Mouse (Mus musculus) neural tube, embryonic 14.5 days (tissue): ENCODE data around the gene Glis3. TPM values are rescaled to one million over a fixed set of nuclear protein-coding genes. Genes with fewer than 3 reads are reported as not detected.

Experiments used
- ATAC-seq: fragments of 200-750 bp; cut with Nextera tagmentation; 2 replicates; pipeline ENCODE4 v1.8.0; 2017; ENCODE audit warnings: low read depth, mild to moderate bottlenecking, moderate TSS enrichment, moderate library complexity
- H3K27ac ChIP-seq: fragments of 300-500 bp; sonication (generic); 2 replicates; pipeline ENCODE4 v1.5.1; 2014; ENCODE audit warnings: low read depth, mild to moderate bottlenecking, control low read depth, low read length, moderate library complexity, mixed read lengths
- H3K27me3 ChIP-seq: fragments of 300-500 bp; sonication (generic); 2 replicates; pipeline ENCODE4 v1.6.1; 2014; ENCODE audit warnings: low read length; ENCODE audit not compliant: control insufficient read depth, insufficient read depth
- H3K36me3 ChIP-seq: fragments of 300-500 bp; sonication (generic); 2 replicates; pipeline ENCODE4 v1.6.1; 2014; ENCODE audit warnings: low read length, mixed read lengths; ENCODE audit not compliant: control insufficient read depth, insufficient read depth
- H3K4me1 ChIP-seq: fragments of 300-500 bp; sonication (generic); 2 replicates; pipeline ENCODE4 v1.6.1; 2014; ENCODE audit warnings: low read length; ENCODE audit not compliant: control insufficient read depth, insufficient read depth
- H3K4me2 ChIP-seq: fragments of 300-500 bp; sonication (generic); 2 replicates; pipeline ENCODE4 v1.6.1; 2014; ENCODE audit warnings: mild to moderate bottlenecking, low read depth, low read length, control low read depth
- H3K4me3 ChIP-seq: fragments of 300-500 bp; sonication (generic); 2 replicates; pipeline ENCODE4 v1.5.1; 2014; ENCODE audit warnings: low read depth, low read length, control low read depth, mixed read lengths
- H3K9ac ChIP-seq: fragments of 300-500 bp; sonication (generic); replicated peaks from 2 replicates; pipeline ENCODE4 v1.6.1; 2014; ENCODE audit warnings: low read depth, mild to moderate bottlenecking, control low read depth, low read length, mixed read lengths
- H3K9me3 ChIP-seq: fragments of 300-500 bp; sonication (generic); 2 replicates; pipeline ENCODE4 v1.6.1; 2016; ENCODE audit warnings: low read length; ENCODE audit not compliant: control insufficient read depth
- whole genome bisulfite sequencing: fragments of 180-500 bp; shearing (Covaris S2); extraction: QIAGEN DNeasy Blood & Tissue Kit; methylation state at CpG from one replicate; pipeline ENCODE4 v1.1.7; 2014; 5-methylcytosine and 5-hydroxymethylcytosine counted together
- polyA plus RNA-seq: library from polyadenylated mRNA; unstranded; fragments of >200 nt; fragmentation: Nextera tagmentation; extraction: Ambion mirVana; gene quantifications from 2 replicates; pipeline ENCODE4 v1.2.1, GENCODE M21; 2014

Glis3 gene
- polyA plus RNA-seq, 1 experiment from 2014 or later = 2.7 TPM

DNA sequence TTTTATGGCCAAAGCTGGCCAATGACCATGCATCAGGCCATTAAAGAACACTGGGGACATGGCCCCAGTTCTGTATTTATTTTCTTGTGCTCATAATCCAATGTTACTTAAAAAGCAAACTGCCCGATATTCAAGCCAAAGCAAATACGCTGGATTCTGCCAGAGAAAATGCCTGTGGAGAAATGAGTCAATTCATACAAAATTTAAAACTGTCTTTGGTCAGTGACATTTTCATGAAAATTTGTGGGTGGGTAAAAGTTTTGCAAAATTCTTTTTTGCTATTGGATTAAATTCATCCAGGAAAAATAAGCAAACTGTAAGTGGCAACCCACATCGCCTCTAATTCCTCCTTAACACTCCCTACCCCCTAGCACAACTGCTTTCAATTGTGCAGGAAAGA, 154.5 kb downstream of the Glis3 start:
- no peak for ATAC-seq
- Histone ChIP-seq H3K27me3 (no peaks in the 10 kb centered on the region), H3K27ac (no peak overlapping the region), H3K4me2 (no peak overlapping the region), H3K4me1 (no peaks in the 10 kb centered on the region), H3K4me3 (no peak overlapping the region), H3K9me3 (no peaks in the 10 kb centered on the region), H3K36me3 (no peaks in the 10 kb centered on the region), H3K9ac (no peak overlapping the region)
- 87% methylated on average over 3 of the region's 3 CpGs for WGBS

DNA sequence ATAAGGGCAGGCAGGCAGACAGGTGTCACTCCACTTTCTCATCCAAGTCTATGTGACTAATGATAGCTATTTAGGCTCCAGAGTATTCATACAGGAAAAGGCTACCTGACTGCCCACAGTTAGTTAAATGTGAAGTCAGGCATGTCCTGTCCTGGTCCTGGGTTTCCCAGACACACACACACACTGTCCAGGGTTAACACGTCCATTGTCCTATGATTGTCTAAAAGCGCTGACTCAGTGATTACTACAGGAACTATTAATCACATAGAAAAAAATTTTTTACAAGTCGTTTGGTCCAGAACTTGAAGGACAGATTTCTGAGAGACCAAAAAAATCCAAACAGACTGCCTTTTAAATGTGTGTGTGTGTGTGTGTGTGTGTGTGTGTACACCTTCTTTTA, 157.6 kb downstream of the Glis3 start:
- no peak overlapping the region for H3K4me3 ChIP-seq
- H3K27me3 ChIP-seq = no peaks in the 10 kb centered on the region
- H3K4me1 ChIP-seq = no peaks in the 10 kb centered on the region
- H3K36me3 ChIP-seq = no peaks in the 10 kb centered on the region
- WGBS = 86% methylated on average over 3 of the region's 3 CpGs
- no peaks in the 10 kb centered on the region for H3K9me3 ChIP-seq
- H3K4me2 ChIP-seq = no peak overlapping the region
- H3K27ac ChIP-seq = no peak overlapping the region
- ATAC-seq = no peak
- H3K9ac ChIP-seq = no peak overlapping the region

DNA sequence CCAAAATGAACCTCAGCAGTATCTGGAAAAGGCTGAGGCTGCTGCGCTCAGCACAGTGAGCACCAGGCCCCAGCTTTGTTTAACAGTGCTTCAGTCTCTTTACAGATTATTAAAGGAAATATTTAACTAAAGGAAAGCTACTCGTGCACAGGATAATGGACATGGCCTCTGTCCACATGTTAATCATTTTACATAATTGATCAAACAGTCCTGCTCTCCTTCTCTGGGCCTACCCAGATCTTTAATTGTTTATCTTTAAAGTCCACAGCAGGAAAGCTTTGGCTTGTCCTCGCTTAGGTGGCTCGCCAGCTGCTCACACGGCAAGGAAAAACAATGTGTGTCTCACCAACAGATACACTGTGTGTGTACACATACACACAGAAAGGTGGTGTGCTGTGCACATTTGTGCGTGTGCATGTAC, 159.1 kb downstream of the Glis3 start:
- WGBS = 79% methylated on average over 6 of the region's 6 CpGs
- no peak overlapping the region for H3K4me3 ChIP-seq
- H3K4me2 ChIP-seq = no peak overlapping the region
- H3K36me3 ChIP-seq = no peaks in the 10 kb centered on the region
- no peaks in the 10 kb centered on the region for H3K9me3 ChIP-seq
- H3K27ac ChIP-seq = no peak overlapping the region
- no peaks in the 10 kb centered on the region for H3K4me1 ChIP-seq
- ATAC-seq = no peak
- no peaks in the 10 kb centered on the region for H3K27me3 ChIP-seq
- no peak overlapping the region for H3K9ac ChIP-seq

DNA sequence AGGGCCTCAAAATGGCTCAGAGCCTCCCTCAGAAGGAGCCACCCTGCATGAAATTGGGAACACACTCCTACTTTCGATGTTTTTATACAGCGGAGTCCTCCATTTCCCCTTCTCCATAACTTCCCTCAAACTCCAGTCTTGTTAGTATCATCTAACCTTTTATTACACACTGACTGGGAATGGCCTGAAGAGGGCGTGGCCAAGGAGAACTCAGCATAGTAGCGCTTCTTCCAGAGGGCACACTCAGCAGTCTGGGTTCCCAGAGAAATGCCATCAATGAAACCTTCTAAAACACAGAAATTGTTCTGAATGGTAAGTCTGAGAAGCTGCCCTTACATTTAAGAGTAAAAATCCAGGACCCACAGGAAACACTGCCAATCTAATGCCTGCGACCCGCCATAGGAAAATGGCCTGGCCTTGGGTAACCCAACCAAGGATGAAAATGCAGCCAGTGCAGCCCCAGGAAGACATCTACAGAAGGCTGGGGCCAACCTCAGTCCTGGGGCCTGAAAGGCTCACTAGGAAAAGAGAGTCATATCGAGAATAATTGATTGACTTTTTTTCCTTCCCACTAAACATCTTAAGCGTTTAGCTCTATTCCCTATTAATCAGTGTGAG, 159.6 kb downstream of the Glis3 start:
- H3K27ac ChIP-seq = no peak overlapping the region
- no peaks in the 10 kb centered on the region for H3K27me3 ChIP-seq
- no peak overlapping the region for H3K9ac ChIP-seq
- no peaks in the 10 kb centered on the region for H3K36me3 ChIP-seq
- H3K4me2 ChIP-seq = no peak overlapping the region
- no peak overlapping the region for H3K4me3 ChIP-seq
- 91% methylated on average over 8 of the region's 8 CpGs for WGBS
- no peaks in the 10 kb centered on the region for H3K4me1 ChIP-seq
- no peaks in the 10 kb centered on the region for H3K9me3 ChIP-seq
- ATAC-seq = no peak

DNA sequence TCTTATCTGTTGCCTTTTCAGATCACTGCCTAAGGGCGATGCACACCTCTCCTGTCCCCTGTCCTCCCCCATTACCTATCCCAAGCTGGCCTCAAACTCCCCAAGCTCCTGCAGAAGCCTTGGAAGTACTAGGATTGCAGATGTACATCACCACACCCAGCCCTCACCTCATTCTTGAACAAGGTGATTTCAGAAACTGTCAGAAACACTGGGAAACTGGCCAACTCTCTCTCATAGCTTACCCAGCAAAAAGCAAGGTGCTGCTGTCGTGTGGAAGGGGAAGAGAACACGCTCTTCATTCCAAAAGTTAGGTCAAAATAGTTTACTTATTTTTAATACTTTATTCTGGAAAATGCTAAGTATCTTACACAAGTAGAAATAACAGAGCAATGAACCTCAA, 160.6 kb downstream of the Glis3 start:
- no peak overlapping the region for H3K4me3 ChIP-seq
- ATAC-seq = no peak

DNA sequence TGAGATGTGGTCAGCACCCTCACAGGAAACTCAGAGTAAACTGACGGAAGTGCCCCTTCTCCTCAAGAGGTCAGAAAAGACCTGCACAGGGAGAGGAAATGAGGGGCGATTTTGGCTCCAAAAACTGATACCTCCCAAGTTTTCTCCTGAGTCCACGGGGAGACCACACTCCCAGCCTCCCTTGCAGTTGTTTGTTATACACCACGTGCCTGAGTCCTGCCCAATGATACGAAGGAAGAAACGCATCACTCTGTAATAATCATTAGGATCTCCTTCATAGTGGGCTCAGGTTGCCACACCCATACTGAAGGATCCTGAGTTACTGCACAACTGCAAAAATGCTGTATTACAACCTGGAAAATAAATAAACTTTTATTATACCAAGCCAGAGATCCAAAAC, 161.0 kb downstream of the Glis3 start:
- 86% methylated on average over 6 of the region's 6 CpGs for WGBS
- Histone ChIP-seq H3K4me2 (no peak overlapping the region), H3K27me3 (no peaks in the 10 kb centered on the region), H3K27ac (no peak overlapping the region), H3K4me3 (no peak overlapping the region), H3K9ac (no peak overlapping the region), H3K4me1 (no peaks in the 10 kb centered on the region), H3K36me3 (no peaks in the 10 kb centered on the region), H3K9me3 (no peaks in the 10 kb centered on the region)
- ATAC-seq = no peak

More for the DNA sequence above, 160.6 kb downstream of the Glis3 start:
- 94% methylated on average over 3 of the region's 3 CpGs for WGBS
- H3K4me1 ChIP-seq = no peaks in the 10 kb centered on the region
- no peaks in the 10 kb centered on the region for H3K9me3 ChIP-seq
- no peaks in the 10 kb centered on the region for H3K36me3 ChIP-seq
- H3K27me3 ChIP-seq = no peaks in the 10 kb centered on the region
- H3K27ac ChIP-seq = no peak overlapping the region
- no peak overlapping the region for H3K9ac ChIP-seq
- H3K4me2 ChIP-seq = no peak overlapping the region

DNA sequence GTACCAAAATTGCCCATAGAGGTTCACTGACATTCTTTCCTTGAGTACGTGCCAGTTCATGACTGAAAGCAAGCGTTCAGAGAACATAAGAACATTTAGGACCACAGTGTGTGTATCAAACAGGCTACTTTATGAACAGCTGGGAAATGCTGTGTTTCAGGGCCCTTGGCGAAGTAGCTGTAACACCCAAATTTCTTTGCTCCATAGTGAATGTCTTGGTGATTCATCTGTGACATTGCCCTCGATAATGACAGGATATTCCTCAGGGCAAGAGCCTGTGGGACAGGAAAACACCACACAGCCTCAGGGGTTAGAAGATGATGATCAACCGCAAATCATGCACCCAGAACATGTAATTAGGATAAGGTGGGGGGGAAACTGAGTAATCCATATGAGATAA, 161.6 kb downstream of the Glis3 start:
- 80% methylated on average over 5 of the region's 5 CpGs for WGBS
- ATAC-seq = no peak
- H3K9me3 ChIP-seq = no peaks in the 10 kb centered on the region

DNA sequence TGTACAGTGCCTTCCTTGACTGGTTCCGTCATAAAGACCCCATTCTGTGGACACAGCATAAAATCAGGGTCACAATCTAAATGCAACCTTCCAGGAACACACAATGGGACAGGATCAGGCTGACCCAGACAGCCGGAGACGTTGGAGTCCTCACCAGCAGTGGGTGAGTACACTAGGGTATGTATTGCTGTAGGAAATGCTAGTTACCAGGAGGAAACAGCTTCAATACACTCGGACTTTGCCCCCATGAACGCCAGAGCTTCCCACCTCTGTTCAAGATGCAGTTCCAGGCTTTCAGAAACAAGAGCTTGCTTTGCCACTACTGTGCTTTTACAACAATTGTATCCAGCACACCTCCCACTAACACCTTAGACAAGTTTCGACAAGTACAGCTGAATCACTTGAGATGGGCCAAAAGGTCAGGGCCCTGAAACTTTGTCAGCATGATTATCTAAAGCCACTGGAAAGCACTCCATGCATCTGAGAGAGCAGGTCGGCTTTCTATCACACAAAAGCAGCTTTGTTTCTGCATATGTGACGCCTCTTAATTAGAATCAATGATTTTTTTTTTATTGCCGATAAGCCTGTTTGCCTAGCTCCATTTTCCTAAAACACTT, 162.3 kb downstream of the Glis3 start:
- no peak for ATAC-seq
- H3K9ac ChIP-seq = no peak overlapping the region
- H3K4me1 ChIP-seq = no peaks in the 10 kb centered on the region
- H3K27me3 ChIP-seq = no peaks in the 10 kb centered on the region
- 49% methylated on average over 9 of the region's 9 CpGs for WGBS
- H3K36me3 ChIP-seq = no peaks in the 10 kb centered on the region
- H3K4me3 ChIP-seq = no peak overlapping the region
- H3K27ac ChIP-seq = no peak overlapping the region
- no peaks in the 10 kb centered on the region for H3K9me3 ChIP-seq
- H3K4me2 ChIP-seq = no peak overlapping the region

More for the DNA sequence above, 161.6 kb downstream of the Glis3 start:
- no peaks in the 10 kb centered on the region for H3K4me1 ChIP-seq
- no peak overlapping the region for H3K4me2 ChIP-seq
- no peak overlapping the region for H3K9ac ChIP-seq
- no peaks in the 10 kb centered on the region for H3K36me3 ChIP-seq
- no peak overlapping the region for H3K27ac ChIP-seq
- no peaks in the 10 kb centered on the region for H3K27me3 ChIP-seq
- no peak overlapping the region for H3K4me3 ChIP-seq

DNA sequence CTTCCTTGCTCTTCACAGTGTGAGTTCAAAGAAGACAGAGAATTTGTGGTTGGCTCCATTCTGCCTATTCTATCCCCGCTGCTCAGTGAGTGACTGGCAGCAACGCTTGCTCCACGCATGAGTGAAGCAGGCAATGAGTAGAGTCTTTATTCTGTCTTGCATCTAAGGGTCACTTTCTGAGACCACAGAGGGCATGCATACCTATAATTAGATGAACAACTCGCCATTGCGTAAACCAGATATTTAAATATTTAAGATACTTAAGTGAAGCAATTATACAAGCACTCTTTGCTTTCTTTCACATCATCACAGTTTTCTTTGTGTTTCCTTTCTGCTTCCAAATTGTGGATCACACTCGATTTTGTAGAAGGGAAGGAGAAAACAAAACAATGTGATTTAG, 163.4 kb downstream of the Glis3 start:
- Histone ChIP-seq H3K36me3 (no peaks in the 10 kb centered on the region), H3K4me2 (no peak overlapping the region), H3K9ac (no peak overlapping the region), H3K27ac (no peak overlapping the region), H3K9me3 (no peaks in the 10 kb centered on the region), H3K27me3 (no peaks in the 10 kb centered on the region), H3K4me3 (no peak overlapping the region), H3K4me1 (no peaks in the 10 kb centered on the region)
- no peak for ATAC-seq
- 70% methylated on average over 6 of the region's 6 CpGs for WGBS
